Mouse (Mus musculus) hindbrain, embryonic 16.5 days (tissue): ENCODE measurements around the gene Gm45717. TPM values are rescaled to one million over a fixed set of nuclear protein-coding genes. Genes with fewer than 3 reads are reported as not detected.
A peak's percentile ranks its signal among the peaks of the same experiment; 100 is the strongest.

Experiments used
- ATAC-seq: fragments of 200-750 bp; cut with Nextera tagmentation; 2 replicates; pipeline ENCODE4 v1.8.0; 2017; ENCODE audit warnings: moderate TSS enrichment, moderate library complexity
- H3K27ac ChIP-seq: fragments of 300-500 bp; sonication (generic); 2 replicates; pipeline ENCODE4 v1.5.1; 2014; ENCODE audit warnings: low read depth, mild to moderate bottlenecking, control low read depth, low read length, moderate library complexity
- H3K27me3 ChIP-seq: fragments of 300-500 bp; sonication (generic); replicated peaks from 2 replicates; pipeline ENCODE4 v1.6.1; 2014; ENCODE audit warnings: low read length; ENCODE audit not compliant: control insufficient read depth, insufficient read depth
- H3K36me3 ChIP-seq: fragments of 300-500 bp; sonication (generic); 2 replicates; pipeline ENCODE4 v1.6.1; 2014; ENCODE audit warnings: mild to moderate bottlenecking, low read length, moderate library complexity, mixed read lengths; ENCODE audit not compliant: control insufficient read depth, insufficient read depth
- H3K4me1 ChIP-seq: fragments of 300-500 bp; sonication (generic); 2 replicates; pipeline ENCODE4 v1.6.1; 2014; ENCODE audit warnings: low read depth, low read length; ENCODE audit not compliant: control insufficient read depth, insufficient read depth
- H3K4me2 ChIP-seq: fragments of 300-500 bp; sonication (generic); 2 replicates; pipeline ENCODE4 v1.6.1; 2014; ENCODE audit warnings: mild to moderate bottlenecking, low read length, control low read depth, moderate library complexity
- H3K4me3 ChIP-seq: fragments of 300-500 bp; sonication (generic); 2 replicates; pipeline ENCODE4 v1.5.1; 2014; ENCODE audit warnings: mild to moderate bottlenecking, low read length, control low read depth, moderate library complexity
- H3K9ac ChIP-seq: fragments of 300-500 bp; sonication (generic); 2 replicates; pipeline ENCODE4 v1.6.1; 2014; ENCODE audit warnings: low read depth, mild to moderate bottlenecking, control low read depth, low read length, moderate library complexity
- H3K9me3 ChIP-seq: fragments of 300-500 bp; sonication (generic); 2 replicates; pipeline ENCODE4 v1.6.1; 2014; ENCODE audit warnings: mild to moderate bottlenecking, low read length, moderate library complexity; ENCODE audit not compliant: control insufficient read depth
- WGBS: fragments of 180-500 bp; shearing (Covaris S2); extraction: QIAGEN DNeasy Blood & Tissue Kit; methylation state at CpG from one replicate; pipeline ENCODE4 v1.1.7; 2014; 5-methylcytosine and 5-hydroxymethylcytosine counted together
- polyA plus RNA-seq: library from polyadenylated mRNA; unstranded; fragments of >200 nt; fragmentation: Nextera tagmentation; extraction: Ambion mirVana; gene quantifications from 2 replicates; pipeline ENCODE4 v1.2.1, GENCODE M21; 2015

Gene Gm45717
- polyA plus RNA-seq, 1 experiment from 2014 or later = not detected

GRCm38 (mm10) chr7:140955342-140955741, 395 bp downstream of the Gm45717 start:
- Histone ChIP-seq H3K36me3 (no peaks in the 10 kb centered on the region), H3K27me3 (no peaks in the 10 kb centered on the region), H3K4me3 (peak overlapping the region; percentile 38), H3K27ac (no peak overlapping the region), H3K9me3 (no peaks in the 10 kb centered on the region), H3K4me1 (no peaks in the 10 kb centered on the region; the same call in 1 of the 2 replicates), H3K4me2 (peak overlapping the region; percentile 64), H3K9ac (peak overlapping the region; percentile 58)
- ATAC-seq = peak; percentile 44
- WGBS = 16% methylated on average over 17 of the region's 17 CpGs

- no peak overlapping the region; the same call in 1 of the 2 replicates for H3K9ac ChIP-seq
- no peaks in the 10 kb centered on the region; the same call in 1 of the 2 replicates for H3K4me1 ChIP-seq
- no peaks in the 10 kb centered on the region for H3K9me3 ChIP-seq
- no peaks in the 10 kb centered on the region for H3K27me3 ChIP-seq
- H3K4me3 ChIP-seq = peak overlapping the region; percentile 38
- WGBS = 13% methylated on average over 9 of the region's 9 CpGs
- H3K36me3 ChIP-seq = no peaks in the 10 kb centered on the region
- H3K27ac ChIP-seq = no peak overlapping the region
- H3K4me2 ChIP-seq = peak overlapping the region; percentile 64
- ATAC-seq = no peak
These were observed 1.0 kb downstream of the Gm45717 start for GRCm38 (mm10) chr7:140954733-140955071.

- WGBS = 73% methylated on average over 15 of the region's 15 CpGs
- Histone ChIP-seq H3K9me3 (no peaks in the 10 kb centered on the region), H3K4me3 (peak overlapping the region; percentile 38), H3K36me3 (no peaks in the 10 kb centered on the region), H3K27me3 (no peaks in the 10 kb centered on the region), H3K4me2 (peak overlapping the region; percentile 64), H3K9ac (no peak overlapping the region), H3K4me1 (no peaks in the 10 kb centered on the region; the same call in 1 of the 2 replicates), H3K27ac (no peak overlapping the region)
- ATAC-seq = no peak
These were observed 1.7 kb downstream of the Gm45717 start for GRCm38 (mm10) chr7:140953800-140954732.

GRCm38 (mm10) chr7:140953133-140953532, 2.6 kb downstream of the Gm45717 start:
- Histone ChIP-seq H3K27ac (no peak overlapping the region), H3K36me3 (no peaks in the 10 kb centered on the region), H3K9me3 (no peaks in the 10 kb centered on the region), H3K4me2 (no peak overlapping the region), H3K9ac (no peak overlapping the region), H3K4me1 (no peaks in the 10 kb centered on the region; the same call in 1 of the 2 replicates), H3K4me3 (no peak overlapping the region), H3K27me3 (no peaks in the 10 kb centered on the region)
- no peak for ATAC-seq
- WGBS = 84% methylated on average over 11 of the region's 11 CpGs

GRCm38 (mm10) chr7:140952441-140952840, 3.3 kb downstream of the Gm45717 start:
- H3K27ac ChIP-seq = no peak overlapping the region
- H3K36me3 ChIP-seq = no peaks in the 10 kb centered on the region
- H3K4me2 ChIP-seq = no peak overlapping the region
- H3K9ac ChIP-seq = no peak overlapping the region
- H3K27me3 ChIP-seq = no peaks in the 10 kb centered on the region
- H3K4me3 ChIP-seq = no peak overlapping the region
- no peaks in the 10 kb centered on the region; the same call in 1 of the 2 replicates for H3K4me1 ChIP-seq
- ATAC-seq = no peak
- WGBS = 88% methylated on average over 7 of the region's 7 CpGs
- H3K9me3 ChIP-seq = no peaks in the 10 kb centered on the region

GRCm38 (mm10) chr7:140951765-140952164, 4.0 kb downstream of the Gm45717 start:
- no peaks in the 10 kb centered on the region for H3K9me3 ChIP-seq
- no peak overlapping the region for H3K4me2 ChIP-seq
- ATAC-seq = no peak
- H3K4me1 ChIP-seq = no peaks in the 10 kb centered on the region; the same call in 1 of the 2 replicates
- no peaks in the 10 kb centered on the region for H3K27me3 ChIP-seq
- H3K27ac ChIP-seq = no peak overlapping the region
- no peak overlapping the region for H3K9ac ChIP-seq
- WGBS = 77% methylated on average over 6 of the region's 6 CpGs
- no peak overlapping the region for H3K4me3 ChIP-seq
- H3K36me3 ChIP-seq = no peaks in the 10 kb centered on the region

GRCm38 (mm10) chr7:140951051-140951450, 4.7 kb downstream of the Gm45717 start:
- H3K4me3 ChIP-seq = no peak overlapping the region
- no peaks in the 10 kb centered on the region; the same call in 1 of the 2 replicates for H3K4me1 ChIP-seq
- H3K9ac ChIP-seq = no peak overlapping the region
- WGBS = 55% methylated on average over 8 of the region's 8 CpGs
- no peaks in the 10 kb centered on the region for H3K9me3 ChIP-seq
- no peaks in the 10 kb centered on the region for H3K36me3 ChIP-seq
- H3K4me2 ChIP-seq = no peak overlapping the region
- ATAC-seq = no peak
- H3K27ac ChIP-seq = no peak overlapping the region
- no peaks in the 10 kb centered on the region for H3K27me3 ChIP-seq

GRCm38 (mm10) chr7:140949824-140950530, 5.8 kb downstream of the Gm45717 start, which contains the start of gene Ifitm5:
Gene Ifitm5 (minus strand): TSS chr7:140950291.
- H3K9me3 ChIP-seq = no peaks in the 10 kb centered on the region
- H3K27me3 ChIP-seq = no peaks in the 10 kb centered on the region
- no peaks in the 10 kb centered on the region for H3K4me1 ChIP-seq
- no peaks in the 10 kb centered on the region for H3K36me3 ChIP-seq
- H3K9ac ChIP-seq = no peak within 1 kb of the TSS
- H3K27ac ChIP-seq = no peak within 1 kb of the TSS
- ATAC-seq = no peak
- WGBS = 71% methylated on average over 16 of the region's 16 CpGs
- H3K4me2 ChIP-seq = no peak within 1 kb of the TSS
- no peak within 1 kb of the TSS for H3K4me3 ChIP-seq

GRCm38 (mm10) chr7:140949255-140949654, 6.5 kb downstream of the Gm45717 start:
- no peak overlapping the region for H3K4me3 ChIP-seq
- 91% methylated on average over 6 of the region's 6 CpGs for WGBS
- no peak overlapping the region for H3K27ac ChIP-seq
- no peaks in the 10 kb centered on the region for H3K27me3 ChIP-seq
- no peaks in the 10 kb centered on the region for H3K4me1 ChIP-seq
- H3K9me3 ChIP-seq = no peaks in the 10 kb centered on the region
- no peaks in the 10 kb centered on the region for H3K36me3 ChIP-seq
- ATAC-seq = no peak
- H3K4me2 ChIP-seq = no peak overlapping the region
- no peak overlapping the region for H3K9ac ChIP-seq
